Mouse (Mus musculus) B cell, adult (primary cell): ENCODE results near the gene Cnpy4. TPM values are rescaled to one million over a fixed set of nuclear protein-coding genes. Genes with fewer than 3 reads are reported as not detected.

Experiments used
- total RNA-seq: library from RNA; stranded (reverse); gene quantifications from 4 replicates; pipeline ENCODE4 v1.2.4, GENCODE M21; 2023; ENCODE audit not compliant: inconsistent age

Cnpy4 gene
- total RNA-seq, result 13.7 to 21.1 TPM (median 17.0 TPM) in 4 replicates

DNA sequence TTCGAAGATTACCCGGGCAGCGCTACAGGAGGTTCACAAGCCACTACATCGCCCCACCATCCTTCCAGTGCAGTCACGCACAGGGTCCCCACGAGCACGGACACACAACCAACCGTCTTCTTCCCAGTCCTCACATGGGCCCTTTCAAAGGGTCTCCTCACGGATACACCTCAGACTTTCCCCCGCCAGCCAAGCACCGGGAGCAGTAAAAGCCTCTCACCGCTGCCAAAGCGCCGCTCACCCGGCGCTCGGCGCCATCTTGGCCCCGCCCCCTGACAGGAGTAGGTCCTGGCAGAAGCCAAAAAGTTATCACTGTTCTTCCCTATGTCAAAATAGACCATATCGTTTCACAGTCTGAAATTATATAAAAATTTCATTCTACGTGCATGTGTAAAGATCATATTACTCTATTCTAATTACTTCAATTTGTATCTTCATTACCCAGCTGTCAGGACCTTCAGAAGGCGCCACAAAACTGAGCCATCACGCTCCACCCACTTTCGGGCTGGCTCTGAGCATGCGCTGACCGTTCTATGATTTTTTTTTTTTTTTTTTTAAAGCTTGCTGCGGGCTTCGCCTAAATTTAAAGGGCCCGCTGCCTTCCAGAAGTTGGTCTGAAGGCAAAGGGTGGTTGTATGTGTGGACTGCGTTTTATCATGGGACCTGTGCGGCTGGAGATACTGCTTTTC lies at the start of gene Cnpy4, which contains the start of gene Taf6:
Gene Cnpy4, plus strand, starts transcription at position 536 of the 689 bp plus-strand sequence.
Gene Taf6, minus strand, starts transcription at position 502 of the 689 bp plus-strand sequence.

DNA sequence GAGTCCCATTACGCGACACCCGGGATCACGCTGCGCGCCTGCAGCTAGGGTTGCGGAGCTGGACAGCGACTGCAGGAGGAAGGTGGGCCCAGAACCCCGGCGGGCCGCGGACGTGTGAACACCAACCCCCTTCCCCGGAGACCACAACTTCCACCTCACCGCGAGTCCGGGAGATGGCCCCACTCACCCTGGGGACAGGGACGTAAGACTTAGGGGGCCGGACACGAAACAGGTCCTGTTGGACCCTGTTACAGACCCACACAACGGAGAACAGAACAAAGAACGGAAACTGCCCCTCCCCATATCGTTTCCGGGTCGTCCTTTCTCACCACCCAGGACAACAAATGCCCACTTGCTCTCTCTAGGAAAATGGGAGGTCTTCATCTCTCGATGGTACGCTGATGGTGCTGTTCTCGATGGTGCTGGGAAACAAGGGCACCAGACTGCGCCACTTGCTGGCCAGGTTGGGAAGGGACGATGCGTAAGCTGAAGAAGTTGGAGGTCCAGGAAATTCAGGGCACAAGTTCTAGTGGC lies 31.8 kb upstream of the Cnpy4 start, which contains the start of gene Zfp113:
Gene Zfp113, minus strand, starts transcription at position 302 of the 534 bp plus-strand sequence.

DNA sequence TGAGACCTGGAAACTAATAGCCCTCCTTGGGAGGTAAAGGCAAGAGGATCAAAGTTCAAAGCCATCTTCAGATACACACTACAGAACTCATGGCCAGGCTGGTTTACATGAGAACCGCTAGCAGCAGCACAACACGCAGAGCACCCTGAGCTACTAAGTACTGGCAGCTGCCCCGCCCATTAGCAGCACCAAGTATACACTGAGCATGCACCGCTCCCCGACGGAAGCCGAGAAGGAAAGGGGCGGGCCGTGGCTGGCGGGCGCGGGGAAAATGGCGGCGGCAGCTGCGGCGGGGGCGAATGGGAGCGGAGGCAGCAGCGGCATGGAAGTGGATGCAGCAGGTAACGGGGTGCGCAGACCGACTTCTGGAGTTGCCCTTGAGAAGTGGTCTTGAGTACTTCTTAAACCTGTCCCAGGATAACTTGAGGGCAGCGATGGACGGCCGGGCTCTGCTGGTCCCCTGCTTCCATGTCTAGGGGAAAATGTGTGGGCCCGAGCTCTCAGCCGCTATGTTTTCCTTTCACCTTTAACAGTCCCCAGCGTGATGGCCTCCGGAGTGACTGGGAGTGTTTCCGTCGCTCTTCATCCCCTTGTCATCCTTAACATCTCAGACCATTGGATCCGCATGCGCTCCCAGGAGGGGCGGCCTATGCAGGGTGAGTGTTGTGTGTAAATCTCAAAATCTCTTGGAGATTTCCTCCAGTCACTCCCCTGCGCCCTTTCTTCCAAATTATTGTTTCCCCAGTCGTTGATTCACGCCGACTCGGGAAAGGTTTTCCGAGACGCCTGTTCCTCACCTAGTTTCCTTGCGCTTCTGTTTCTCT lies 26.2 kb upstream of the Cnpy4 start, which contains the start of gene Cops6:
Gene Cops6, plus strand, starts transcription at position 230 of the 824 bp plus-strand sequence.

DNA sequence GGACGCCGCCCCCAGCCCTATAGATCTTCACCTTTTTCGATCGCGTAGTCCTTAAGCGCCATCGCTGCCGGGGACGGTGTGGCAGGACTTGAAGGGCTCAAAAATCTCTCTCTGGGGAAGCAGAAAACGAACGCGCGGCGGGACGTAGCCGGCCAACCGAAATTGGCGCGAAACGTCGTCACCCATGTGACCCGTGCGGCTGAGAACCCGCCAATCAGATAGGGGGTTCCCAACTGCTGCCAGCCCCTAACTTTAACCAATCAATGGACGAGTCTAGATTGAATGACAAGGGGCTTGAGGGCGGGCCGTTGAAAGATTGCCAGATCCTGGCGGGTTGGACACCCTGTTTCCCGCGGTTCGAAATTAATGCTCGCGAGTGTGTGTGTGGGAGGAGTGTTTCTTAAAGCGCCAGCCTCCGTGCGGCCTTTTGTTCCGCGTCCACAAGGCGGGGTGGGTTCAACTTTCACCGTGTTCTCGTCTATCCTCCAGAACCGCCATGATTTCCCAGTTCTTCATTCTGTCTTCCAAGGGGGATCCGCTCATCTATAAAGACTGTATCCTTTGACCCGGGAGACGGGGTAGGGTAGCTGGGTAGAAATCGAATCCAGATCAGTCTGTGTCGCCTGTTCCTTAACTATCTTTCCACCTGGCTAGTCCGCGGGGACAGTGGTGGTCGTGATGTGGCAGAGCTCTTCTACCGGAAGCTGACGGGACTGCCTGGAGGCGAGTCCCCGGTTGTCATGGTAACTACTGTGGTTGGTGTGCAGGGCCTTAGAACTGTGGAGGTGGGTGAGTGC lies 15.4 kb upstream of the Cnpy4 start, which contains the start of the genes Ap4m1 and Mcm7:
Gene Ap4m1, plus strand, starts transcription at position 308 of the 797 bp plus-strand sequence.
Gene Mcm7, minus strand, starts transcription at position 728 of the 797 bp plus-strand sequence.

DNA sequence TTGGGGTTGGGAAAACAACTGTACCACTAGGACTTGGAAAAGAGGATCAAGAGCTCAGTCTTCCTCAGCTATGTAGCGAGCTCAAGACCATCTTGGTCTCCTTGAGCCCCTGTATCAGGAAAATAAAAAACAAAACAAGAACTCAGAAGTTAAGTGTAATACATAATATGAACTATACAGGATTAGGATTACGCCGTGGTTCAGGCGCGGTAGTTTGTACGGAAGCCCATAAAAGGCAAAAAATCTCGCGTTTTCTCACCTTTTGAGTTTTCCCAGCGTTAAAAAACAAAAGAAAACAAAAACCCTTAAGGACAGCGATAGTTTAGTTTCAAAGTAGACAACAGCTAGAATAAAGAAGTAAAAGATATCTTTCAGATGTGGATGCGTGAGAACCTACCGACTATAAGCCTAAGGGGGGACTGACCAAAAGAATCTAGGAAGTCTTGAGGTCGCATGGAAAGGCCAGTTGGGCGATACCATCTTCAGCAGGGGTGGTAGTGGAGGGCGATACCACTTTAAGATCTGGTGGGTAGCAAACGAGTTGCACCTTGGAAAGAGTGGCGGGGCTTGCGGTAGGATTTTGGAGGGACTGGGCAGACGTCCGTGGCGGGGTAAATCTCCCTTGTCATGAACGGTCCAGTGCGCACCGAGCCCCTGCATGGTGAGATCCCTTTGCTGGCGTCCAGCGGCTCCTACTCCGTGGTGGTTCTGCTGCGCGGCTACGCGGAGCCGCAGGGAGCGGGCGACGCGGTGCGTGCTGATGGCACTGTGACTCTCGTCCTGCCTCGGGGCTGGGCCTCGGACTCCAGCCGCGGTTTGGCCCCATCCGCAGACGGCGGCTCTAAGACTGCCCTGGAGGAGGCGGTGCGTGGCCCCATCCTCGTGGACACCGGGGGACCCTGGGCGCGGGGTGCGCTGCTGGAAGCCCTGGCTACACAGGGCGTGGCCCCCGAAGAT lies 6.8 kb downstream of the Cnpy4 start, which contains the start of gene Mblac1:
Gene Mblac1, plus strand, starts transcription at position 544 of the 957 bp plus-strand sequence.

DNA sequence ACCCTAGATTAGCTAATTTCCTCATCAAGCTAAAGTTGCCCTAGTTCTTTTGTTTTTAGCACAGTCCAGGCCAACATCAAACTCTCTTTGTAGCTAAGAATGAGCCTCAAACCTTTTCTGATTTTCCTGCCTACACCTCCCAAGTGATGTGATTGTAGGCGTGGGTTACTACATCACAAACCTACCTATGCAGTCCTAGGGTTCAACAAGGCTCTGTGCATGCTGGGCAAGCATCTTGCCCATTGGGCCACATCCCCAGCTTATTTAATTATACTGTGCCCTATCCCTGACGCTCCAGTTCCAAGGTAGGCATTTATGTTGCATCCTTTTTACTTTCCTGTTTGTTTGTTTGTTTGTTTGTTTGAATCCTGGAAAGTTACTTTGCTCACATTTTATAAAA lies 38.4 kb downstream of the Cnpy4 start, which contains the start of gene Nxpe5:
Gene Nxpe5, plus strand, starts transcription at position 199 of the 400 bp plus-strand sequence.

Other genes starting within 250 kb of the Cnpy4 start
- gene Gjc3, start 224.4 kb upstream of the Cnpy4 start, total RNA-seq, result not detected in 4 replicates
- not detected in 4 replicates for gene Azgp1, start 206.0 kb upstream of the Cnpy4 start, total RNA-seq
- gene Smok3a, start 166.2 kb upstream of the Cnpy4 start, total RNA-seq, result not detected in 4 replicates
- gene Smok3b, start 166.1 kb upstream of the Cnpy4 start, total RNA-seq, result not detected in 4 replicates
- not detected in 4 replicates for gene Smok3c, start 134.3 kb upstream of the Cnpy4 start, total RNA-seq
- 15.6 to 18.0 TPM (median 17.9 TPM) in 4 replicates for gene Zkscan1, start 102.4 kb upstream of the Cnpy4 start, total RNA-seq
- gene Zscan21, start 70.6 kb upstream of the Cnpy4 start, total RNA-seq, result 8.6 to 10.5 TPM (median 9.9 TPM) in 4 replicates
- gene Zfp113, start 31.7 kb upstream of the Cnpy4 start, total RNA-seq, result 8.8 to 11.8 TPM (median 10.7 TPM) in 4 replicates
- gene Cops6, start 26.4 kb upstream of the Cnpy4 start, total RNA-seq, result 50.0 to 62.1 TPM (median 51.4 TPM) in 4 replicates
- 34.6 to 44.5 TPM (median 37.7 TPM) in 4 replicates for gene Ap4m1, start 15.5 kb upstream of the Cnpy4 start, total RNA-seq
- gene Mcm7, start 15.1 kb upstream of the Cnpy4 start, total RNA-seq, result 55.9 to 62.7 TPM (median 57.4 TPM) in 4 replicates
- gene Taf6, start within 50 bp of the Cnpy4 start, total RNA-seq, result 31.7 to 37.3 TPM (median 32.3 TPM) in 4 replicates
- 1.1 to 1.7 TPM (median 1.6 TPM) in 3 of 4 replicates, not detected in the other for gene Mblac1, start 6.8 kb downstream of the Cnpy4 start, total RNA-seq
- gene Nxpe5, start 38.4 kb downstream of the Cnpy4 start, total RNA-seq, result not detected in 4 replicates
- gene Lamtor4, start 68.0 kb downstream of the Cnpy4 start, total RNA-seq, result 31.8 to 44.5 TPM (median 38.9 TPM) in 4 replicates
- gene BC037034, start 76.5 kb downstream of the Cnpy4 start, total RNA-seq, result 54.8 to 62.4 TPM (median 56.6 TPM) in 4 replicates
- gene Gal3st4, start 85.4 kb downstream of the Cnpy4 start, total RNA-seq, result not detected in 4 replicates
- gene Gm43720, start 92.5 kb downstream of the Cnpy4 start, total RNA-seq, result not detected in 4 replicates
- gene Gpc2, start 92.5 kb downstream of the Cnpy4 start, total RNA-seq, result 1.5 to 2.6 TPM (median 2.2 TPM) in 4 replicates
- gene Stag3, start 92.8 kb downstream of the Cnpy4 start, total RNA-seq, result 0.74 TPM in 1 of 4 replicates, not detected in the others
- 0.48 TPM in 2 of 4 replicates, not detected in the others for gene Pvrig, start 154.5 kb downstream of the Cnpy4 start, total RNA-seq